Mouse (Mus musculus) lung, postnatal 0 days (tissue): ENCODE results near the gene Pklr.

Experiments used
- CTCF ChIP-seq: IDR thresholded peaks from 2 replicates; pipeline ENCODE4 v1.5.1; 2016; ENCODE audit warnings: antibody characterized with exemption, mild to moderate bottlenecking
- EP300 ChIP-seq: IDR thresholded peaks from 2 replicates; pipeline ENCODE4 v1.6.1; 2016; ENCODE audit warnings: antibody characterized with exemption, mild to moderate bottlenecking, control low read depth

- TF ChIP-seq CTCF = no peak
- TF ChIP-seq EP300 = no peak
Measured at GRCm38 (mm10) chr3:89100811-89101210, 35.1 kb upstream of the Pklr start, which contains the start of gene Gm43738.
